Mouse (Mus musculus): ENCODE results near the gene Aldoc. TPM values are rescaled to one million over a fixed set of nuclear protein-coding genes. Genes with fewer than 3 reads are reported as not detected.

The Aldoc gene
- total RNA-seq, 1 experiment from 2014 or later = 1.3 TPM

DNA sequence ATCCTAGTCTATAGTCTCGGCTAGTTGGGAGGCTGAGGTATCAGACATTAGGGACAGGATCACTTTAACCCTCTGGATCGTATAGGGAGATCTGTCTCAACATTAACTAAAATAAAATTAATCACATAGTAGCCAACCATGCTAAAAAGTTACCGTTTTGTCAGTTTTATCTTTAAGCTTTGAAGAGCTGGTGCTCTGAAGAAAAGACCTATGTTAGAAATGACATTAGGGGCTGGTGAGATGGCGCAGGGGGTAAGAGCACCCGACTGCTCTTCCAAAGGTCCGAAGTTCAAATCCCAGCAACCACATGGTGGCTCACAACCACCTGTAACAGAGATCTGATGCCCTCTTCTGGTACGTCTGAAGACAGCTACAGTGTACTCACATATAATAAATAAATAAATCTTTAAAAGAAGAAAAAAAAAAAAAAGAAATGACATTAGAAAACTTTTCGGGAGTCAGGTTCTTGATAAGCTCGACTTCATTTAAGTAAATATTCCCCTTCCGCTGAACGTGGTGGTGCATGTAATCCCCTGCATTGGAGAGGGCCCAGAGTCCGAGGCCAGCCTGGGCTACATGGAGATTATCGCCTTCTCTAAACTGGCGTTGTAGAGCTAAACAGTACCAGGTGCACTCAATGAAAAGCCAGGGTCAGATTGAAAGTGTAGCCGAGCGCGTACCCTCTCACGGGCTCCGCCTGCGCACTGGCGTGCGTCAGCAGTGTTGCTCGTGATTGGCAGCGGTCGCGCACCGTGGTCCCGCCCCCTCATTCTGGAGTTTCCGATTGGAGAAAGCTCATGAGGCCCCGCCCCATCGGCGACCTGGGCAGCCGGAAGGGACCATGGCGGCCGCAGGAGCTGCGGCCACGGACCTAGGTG, 5.1 kb downstream of the Aldoc start, which contains the start of gene Pigs:
TSS of gene Pigs (plus strand) at position 782 of the 878 bp plus-strand sequence.
- peak; percentile 99 for ATAC-seq (replicated peaks; ENCODE audit: insufficient number of reproducible peaks, low FRiP score, low TSS enrichment, poor library complexity, severe bottlenecking)

DNA sequence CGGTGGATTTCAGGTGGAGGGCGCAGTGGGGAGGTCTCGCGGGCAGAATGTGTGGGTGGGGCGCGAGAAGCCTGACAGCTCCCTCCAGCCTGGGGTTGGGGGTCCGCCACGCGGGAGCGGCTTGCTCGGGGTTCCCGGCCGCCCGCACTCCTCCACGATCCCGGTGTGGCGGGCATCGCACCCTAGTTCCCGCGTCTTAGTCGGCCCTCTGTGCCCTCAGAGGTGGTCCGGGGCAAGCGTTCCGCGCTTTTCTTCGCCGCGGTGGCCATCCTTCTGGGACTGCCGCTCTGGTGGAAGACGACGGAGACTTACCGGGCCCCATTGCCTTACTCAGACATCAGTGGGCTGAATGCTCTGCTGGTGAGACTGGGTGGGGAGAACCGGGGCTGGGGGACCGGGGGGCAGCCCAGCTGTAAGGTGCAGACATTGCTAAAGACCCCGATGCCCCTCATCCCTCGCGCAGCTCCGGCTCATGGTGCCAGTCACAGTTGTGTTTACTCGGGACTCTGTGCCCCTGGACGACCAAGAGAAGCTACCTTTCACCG, 5.8 kb downstream of the Aldoc start:
- no peak for ATAC-seq (replicated peaks; ENCODE audit: insufficient number of reproducible peaks, low FRiP score, low TSS enrichment, poor library complexity, severe bottlenecking)

DNA sequence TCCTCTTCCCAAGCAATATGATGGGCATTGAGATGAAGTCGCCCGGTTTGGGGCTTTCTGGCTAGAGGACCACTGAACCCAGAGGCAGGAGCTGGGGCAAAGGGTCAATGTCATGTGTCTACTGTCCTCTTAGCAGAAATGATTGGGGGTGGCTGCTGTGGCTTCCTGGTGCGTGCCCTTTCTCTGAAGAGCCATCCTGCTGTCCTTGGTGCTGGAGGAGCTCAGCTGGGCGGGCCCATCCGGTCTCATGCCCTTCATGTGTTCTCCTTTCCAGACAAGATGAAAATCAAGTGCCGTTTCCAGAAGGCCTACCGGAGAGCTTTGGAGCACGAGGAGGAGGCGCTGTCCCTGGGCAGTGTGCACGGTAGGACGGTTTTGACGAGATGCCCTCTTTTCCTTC, 9.9 kb downstream of the Aldoc start:
- no peak for ATAC-seq (replicated peaks; ENCODE audit: insufficient number of reproducible peaks, low FRiP score, low TSS enrichment, poor library complexity, severe bottlenecking)

DNA sequence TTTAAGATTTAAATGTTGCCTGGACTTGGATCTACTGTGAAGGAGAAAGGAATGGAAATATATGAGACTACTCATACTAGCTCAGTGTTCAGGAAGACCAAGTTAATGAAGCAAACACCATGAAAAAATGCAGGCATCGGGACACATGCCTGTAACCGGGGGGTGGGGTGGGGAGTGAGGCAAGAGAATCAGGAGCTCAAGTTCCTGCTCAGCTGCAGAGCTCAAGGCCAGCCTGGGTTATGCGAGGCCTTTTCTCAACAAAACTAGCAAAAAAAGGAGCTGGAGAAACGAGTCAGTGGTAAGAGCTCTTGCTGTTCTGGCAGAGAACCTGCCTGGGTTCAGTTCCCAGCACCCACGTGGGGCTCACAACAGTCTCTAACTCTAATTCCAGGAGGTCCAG, 11.2 kb downstream of the Aldoc start:
- ATAC-seq (replicated peaks; ENCODE audit: insufficient number of reproducible peaks, low FRiP score, low TSS enrichment, poor library complexity, severe bottlenecking) = no peak

DNA sequence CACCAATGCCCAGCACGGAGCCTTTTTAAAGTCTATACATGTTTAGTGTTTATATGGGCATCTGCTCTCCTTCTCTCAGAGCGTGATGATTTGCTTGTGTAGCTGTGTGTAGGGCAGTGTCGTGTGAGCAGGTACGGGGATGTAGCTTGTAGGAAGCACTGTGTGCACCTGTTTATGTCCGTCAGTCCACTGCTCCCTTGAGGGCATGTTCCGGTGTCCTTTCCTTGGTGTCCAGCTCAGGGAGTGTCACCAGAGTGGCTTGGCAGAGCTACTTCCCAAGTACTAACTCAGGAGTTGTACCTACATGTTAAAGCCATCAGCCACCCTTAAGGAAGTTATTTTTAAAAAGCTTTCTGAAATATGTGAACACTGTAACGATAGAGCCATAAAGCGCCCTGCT, 14.3 kb downstream of the Aldoc start:
- ATAC-seq (replicated peaks; ENCODE audit: insufficient number of reproducible peaks, low FRiP score, low TSS enrichment, poor library complexity, severe bottlenecking) = no peak

DNA sequence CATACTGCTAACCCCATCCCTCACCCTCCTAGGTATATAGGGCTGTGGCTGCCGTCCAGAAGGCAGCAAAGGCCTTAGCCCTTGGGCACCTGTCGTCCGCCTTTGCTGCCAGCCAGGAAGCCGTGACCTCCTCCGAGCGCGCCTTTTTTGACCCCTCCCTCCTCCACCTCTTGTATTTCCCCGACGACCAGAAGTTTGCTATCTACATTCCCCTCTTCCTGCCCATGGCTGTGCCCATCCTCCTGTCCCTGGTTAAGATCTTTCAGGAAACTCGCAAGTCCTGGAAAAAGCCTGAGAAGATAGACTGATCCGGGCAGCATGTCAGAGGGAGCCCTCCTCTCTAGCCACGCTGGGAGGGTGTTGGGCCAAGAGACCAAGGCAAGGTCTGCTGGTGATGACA, 18.9 kb downstream of the Aldoc start:
- no peak for ATAC-seq (replicated peaks; ENCODE audit: insufficient number of reproducible peaks, low FRiP score, low TSS enrichment, poor library complexity, severe bottlenecking)

DNA sequence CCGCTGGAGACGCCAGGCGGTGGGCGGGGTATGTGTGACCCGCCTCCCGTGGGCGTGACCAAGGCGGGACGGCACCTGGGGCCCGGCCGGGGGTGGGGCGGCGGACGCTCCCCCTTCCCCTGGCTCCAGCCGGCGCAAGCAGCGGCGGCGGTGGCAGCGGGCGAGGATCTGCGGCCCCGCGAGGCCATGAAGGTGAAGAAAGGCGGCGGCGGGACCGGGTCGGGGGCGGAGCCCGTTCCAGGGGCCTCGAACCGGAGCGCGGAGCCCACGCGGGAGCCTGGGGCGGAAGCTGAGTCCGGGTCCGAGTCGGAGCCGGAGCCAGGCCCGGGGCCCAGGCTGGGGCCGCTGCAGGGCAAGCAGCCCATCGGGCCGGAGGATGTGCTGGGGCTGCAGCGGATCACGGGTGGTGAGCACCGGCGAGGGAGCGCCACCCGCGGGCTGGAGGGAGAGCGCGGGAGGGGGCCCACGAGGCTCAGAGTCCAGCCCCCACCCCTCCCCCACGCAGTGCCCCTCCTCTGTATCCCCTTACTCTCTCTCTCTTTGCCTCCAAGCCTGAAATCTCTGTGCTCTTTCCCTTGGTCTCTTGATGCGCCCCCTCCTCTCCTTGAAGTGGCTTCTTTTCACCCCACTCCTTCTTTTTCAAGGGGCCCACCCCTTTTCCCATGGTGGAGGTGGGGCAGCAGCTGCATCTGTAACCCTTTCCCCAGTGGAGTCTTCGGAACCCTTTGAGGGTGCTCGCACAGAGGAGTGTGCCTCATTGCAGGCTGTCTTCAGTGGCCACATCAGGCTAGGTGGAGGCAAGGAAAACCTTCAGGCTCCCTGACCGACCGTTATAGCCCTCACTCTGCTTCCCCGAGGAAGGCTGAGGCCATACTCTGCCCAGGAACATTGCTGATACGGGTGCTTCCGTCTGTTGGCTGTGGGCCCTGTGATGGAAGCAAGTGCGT, 20.9 kb downstream of the Aldoc start, which contains the start of gene Unc119:
TSS of gene Unc119 (plus strand) at position 102 of the 947 bp plus-strand sequence.
- ATAC-seq (replicated peaks; ENCODE audit: insufficient number of reproducible peaks, low FRiP score, low TSS enrichment, poor library complexity, severe bottlenecking) = no peak

DNA sequence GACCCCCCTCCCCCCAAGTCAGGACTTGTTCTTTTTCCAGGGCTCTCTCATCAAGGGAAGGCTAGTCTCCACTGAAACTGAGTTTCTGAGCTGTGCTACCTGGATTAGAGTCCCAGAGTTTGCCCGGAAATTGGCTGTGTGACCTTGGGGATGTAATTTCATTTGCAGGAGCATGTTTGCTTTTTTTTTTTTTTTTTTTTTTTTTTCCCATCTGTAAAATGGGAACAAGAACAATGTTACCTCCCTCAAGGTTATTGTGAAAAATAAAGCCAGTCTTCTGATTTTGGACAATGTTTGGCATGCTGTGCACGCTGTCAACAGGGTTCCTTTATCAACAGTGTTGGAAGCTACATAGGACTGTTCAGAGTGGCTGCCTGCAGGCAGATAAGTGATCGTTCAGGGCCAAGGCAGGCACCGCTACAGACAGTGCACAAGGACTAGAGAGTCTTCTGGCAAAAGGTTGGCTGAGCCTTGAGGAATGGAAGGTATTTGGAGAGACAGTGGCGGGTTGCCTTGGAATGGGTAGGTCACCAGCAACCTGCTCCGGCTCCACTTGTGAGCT, 21.6 kb downstream of the Aldoc start:
- ATAC-seq (replicated peaks; ENCODE audit: insufficient number of reproducible peaks, low FRiP score, low TSS enrichment, poor library complexity, severe bottlenecking) = no peak

DNA sequence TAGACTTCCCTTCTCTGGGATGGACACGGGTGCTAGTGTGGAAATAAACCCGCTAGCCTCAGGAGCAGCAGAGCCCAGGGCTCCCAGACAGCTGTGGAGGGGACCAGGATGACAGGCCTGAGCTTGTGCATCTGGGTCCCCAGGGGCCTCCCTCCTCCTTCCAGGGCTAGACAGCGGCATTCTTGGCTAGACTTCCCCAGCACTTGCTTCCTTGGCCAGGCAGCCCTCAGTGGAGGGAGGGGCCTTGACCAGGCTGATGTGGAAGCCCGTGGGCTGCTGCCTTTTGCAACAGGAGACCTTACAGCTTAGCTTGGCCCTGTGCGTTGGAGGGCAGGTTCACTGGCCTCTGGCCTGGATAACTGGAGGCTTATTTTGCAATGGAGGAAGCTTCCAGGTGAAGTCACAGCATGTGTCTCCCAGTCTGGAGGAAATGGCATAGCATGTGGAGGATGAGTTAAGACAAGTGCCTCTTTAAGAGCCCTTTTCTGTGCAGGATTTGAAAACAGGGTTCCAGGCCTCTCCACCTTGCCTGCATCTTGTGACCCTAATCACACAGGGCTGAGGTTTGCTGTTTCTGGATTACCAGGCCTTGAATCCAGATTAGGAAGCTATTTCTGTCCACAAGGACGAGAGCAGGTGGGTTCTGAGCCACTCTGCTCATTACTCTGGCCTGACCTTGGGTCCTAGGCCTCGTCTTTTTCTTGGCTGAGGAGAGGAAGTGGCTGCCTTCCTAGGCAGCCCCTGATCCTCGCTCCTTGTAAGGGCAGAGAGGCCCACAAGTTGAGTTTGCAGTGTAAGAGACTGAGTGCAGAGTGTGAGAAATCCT, 22.3 kb downstream of the Aldoc start:
- no peak for ATAC-seq (replicated peaks; ENCODE audit: insufficient number of reproducible peaks, low FRiP score, low TSS enrichment, poor library complexity, severe bottlenecking)

DNA sequence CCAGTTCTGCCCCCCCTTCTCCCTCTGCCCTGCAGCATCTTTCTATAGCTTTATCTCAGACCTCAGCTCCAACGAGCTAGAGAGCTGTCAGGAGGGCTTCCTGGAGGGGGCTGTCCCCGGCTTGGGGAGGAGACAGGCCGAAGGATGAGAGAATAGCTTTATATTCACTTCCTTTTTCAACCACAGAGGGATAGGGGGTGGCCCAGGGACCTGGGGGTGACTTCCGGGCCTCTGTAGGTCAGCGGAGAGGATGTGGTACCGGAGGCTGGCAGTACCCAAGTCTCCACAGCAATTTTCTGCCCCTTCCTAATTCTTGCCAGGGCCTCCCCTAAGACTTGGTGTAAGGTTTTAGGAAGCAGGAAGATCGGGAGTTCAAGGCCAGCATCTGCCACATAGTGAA, 23.0 kb downstream of the Aldoc start:
- peak; percentile 55 for ATAC-seq (replicated peaks; ENCODE audit: insufficient number of reproducible peaks, low FRiP score, low TSS enrichment, poor library complexity, severe bottlenecking)

DNA sequence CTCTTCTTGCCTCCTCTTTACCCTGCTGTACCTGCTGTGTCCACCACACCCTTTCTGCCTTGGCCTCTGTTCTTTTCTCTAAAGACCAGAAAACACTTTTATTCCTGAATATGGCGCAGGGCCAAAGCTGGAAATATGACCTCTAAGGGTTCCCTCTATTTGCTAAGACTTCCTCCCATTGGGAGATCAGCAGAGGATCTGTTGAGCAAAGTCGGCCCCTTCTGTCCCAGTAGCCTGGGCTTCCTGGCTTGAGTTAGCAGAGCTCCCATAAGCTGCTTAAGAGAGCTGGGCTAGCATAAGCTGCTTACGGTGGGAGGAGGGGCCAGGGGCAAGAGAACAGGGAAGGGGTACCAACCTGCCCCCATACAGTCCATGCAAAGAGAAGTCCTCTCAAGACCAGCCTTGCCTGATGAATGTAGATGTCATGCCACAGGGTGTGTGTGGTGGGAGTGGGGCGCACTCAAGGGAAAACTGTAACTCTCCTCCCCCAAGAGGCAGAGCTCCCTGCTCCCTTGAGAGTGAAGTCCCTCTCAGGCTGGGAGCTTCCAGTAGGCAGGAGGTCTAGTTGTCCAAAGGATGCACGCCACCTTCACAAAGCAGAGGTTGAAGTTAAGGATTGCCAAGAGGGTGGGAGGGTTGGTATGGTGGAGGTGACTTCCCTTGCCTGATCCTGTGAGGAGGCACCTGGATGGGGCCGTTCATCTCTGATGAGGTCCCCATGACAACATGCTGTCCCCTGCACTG, 23.7 kb downstream of the Aldoc start:
- no peak for ATAC-seq (replicated peaks; ENCODE audit: insufficient number of reproducible peaks, low FRiP score, low TSS enrichment, poor library complexity, severe bottlenecking)

DNA sequence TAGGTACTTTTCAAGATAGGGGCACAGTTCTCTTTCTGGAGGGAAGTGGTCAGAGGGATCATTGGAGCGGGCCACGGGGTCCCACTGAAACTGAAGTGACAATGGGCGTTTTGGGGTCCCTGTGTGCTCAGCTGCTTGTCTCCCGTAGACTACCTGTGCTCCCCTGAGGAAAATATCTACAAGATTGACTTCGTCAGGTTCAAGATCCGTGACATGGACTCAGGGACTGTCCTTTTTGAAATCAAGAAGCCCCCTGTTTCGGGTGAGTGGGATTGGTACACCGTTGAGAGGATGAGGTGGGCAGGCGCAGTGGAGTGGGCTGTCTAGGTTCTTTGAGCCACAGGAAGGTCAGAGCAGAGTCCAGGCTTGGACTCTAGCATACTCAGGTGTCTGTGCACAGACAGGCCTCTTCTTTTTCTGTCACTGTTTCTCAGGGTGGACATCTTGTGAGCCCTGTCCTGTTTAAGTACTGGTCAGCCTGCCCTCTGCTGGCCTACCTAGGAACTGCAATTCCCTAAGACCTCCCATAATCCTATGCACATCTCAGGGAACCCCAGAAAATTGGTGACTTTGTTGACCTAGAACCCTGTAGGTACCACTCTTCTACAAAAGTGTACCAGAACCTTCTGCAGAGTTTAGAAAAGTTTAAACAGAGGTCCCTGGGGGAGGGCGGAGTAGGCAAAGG, 24.4 kb downstream of the Aldoc start:
- ATAC-seq (replicated peaks; ENCODE audit: insufficient number of reproducible peaks, low FRiP score, low TSS enrichment, poor library complexity, severe bottlenecking) = no peak

DNA sequence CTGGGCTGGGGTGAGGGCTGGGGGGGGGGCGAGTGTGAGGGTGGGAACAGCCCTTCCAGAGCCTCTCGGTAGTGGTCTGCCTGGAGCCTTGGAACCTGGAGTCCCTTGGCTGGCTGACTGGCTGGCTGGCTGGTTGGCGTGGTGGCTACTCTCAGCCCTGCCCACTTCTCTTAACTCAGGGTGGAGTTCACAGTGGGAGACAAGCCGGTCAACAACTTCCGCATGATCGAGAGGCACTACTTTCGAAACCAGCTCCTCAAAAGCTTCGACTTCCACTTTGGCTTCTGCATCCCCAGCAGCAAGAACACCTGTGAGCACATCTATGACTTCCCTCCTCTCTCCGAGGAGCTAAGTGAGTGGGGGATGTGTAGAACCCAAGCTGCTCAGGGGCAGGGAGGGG, 25.1 kb downstream of the Aldoc start:
- ATAC-seq (replicated peaks; ENCODE audit: insufficient number of reproducible peaks, low FRiP score, low TSS enrichment, poor library complexity, severe bottlenecking) = peak; percentile 51

DNA sequence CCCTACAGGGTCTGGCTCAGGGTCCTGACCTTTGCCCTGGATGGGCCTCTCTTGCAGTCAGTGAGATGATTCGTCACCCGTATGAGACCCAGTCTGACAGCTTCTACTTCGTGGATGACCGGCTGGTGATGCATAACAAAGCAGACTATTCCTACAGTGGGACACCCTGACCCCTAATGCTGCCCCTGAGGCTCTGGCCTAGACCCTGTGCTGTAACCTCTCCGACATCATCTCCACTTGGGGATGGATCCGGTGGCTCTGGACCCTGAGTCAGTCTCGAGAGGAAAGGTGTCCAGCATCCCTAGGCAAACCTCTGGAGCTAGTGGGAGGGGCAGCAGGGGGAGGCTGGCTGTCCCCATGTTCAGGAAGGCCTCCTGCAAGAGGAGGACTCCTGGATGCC, 25.7 kb downstream of the Aldoc start:
- no peak for ATAC-seq (replicated peaks; ENCODE audit: insufficient number of reproducible peaks, low FRiP score, low TSS enrichment, poor library complexity, severe bottlenecking)

DNA sequence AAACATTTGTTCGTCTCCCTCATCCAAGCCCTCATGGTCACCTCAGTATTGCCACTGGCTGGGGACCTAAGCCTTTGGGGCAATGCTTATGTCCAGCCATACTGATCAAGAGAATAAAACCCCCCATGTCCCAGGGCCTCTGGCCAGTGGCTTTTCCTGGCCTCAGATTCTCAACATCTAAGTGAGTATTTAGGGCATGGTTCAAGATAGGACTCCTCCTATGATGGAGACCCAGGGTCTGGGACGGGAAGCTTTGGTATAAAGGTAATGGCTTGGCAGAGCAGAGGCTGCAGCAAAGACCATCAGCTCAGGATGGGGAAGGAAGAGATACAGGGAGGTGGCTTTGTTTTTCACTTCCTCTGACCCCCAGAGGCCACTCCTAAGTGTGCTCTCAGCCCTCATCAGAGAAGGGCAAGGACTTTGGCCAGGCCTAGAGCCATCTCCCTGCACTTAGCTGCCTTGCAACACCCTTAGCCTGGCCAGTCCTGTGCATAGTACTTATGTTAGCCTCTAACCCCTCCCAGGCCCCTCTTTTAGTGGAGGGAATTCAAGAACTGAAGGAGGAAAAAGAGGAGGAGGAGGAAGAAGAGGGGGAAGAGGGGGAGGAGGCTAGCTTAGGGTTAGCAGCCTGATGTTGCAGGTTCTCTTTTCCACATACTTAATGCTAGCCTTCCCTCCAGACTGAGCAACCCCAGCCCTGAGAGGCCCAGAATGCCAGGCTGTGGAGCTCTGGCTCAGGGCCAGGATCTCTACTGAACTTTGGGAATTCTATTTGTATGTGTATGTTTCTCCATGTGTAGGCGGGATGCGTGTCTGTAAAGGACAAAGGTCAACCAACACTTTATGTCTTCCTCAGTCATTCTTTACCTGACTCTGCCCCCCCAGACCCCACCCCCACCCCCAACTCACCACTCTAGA, 26.9 kb downstream of the Aldoc start:
- peak; percentile 36 for ATAC-seq (replicated peaks; ENCODE audit: insufficient number of reproducible peaks, low FRiP score, low TSS enrichment, poor library complexity, severe bottlenecking)

DNA sequence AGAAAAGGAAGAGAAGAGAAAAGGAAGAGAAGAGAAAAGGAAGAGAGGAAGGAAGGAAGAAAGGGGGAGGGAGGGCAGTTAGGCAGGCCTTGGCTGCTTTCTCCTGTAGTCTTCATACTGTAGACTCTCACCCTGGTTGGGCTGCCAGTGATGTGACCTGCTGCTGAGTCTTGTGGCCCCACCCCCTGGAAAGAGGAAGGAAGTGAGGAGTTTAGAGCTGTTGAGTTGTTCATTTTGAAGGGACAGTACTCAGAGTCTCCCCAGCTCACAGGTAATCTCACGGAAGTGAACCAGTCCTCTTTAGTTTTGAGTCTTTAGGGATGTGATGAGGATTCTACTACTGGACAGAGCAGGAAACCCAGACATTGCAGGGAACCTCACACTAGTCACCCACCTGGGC, 30.3 kb downstream of the Aldoc start:
- ATAC-seq (replicated peaks; ENCODE audit: insufficient number of reproducible peaks, low FRiP score, low TSS enrichment, poor library complexity, severe bottlenecking) = peak; percentile 47

All from monocyte, adult 5-6 weeks (primary cell).